Mouse (Mus musculus): ENCODE measurements around the gene Rgs6.
A peak's percentile ranks its signal among the peaks of the same experiment; 100 is the strongest.

Rgs6 gene

DNA sequence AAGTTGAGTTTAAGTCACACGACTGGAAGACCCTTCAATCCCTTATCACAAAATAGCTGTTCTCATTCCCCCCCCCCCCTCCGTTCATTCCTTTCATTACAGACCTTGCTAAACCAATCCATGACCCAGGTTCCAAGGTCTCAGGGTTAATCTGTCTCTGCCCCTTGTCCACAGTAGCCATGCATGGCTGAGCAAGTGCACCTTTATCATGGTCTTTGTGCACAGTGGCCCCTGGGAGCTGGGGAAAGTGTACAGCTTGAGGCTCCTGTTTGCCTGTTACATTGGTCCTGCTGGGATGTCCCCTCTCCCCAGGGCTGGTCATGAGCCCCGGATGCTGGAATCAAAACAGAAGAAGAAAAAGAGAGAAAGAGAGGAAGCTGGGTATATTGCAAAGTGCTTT is 522.6 kb downstream of the Rgs6 start:
- Histone ChIP-seq H3K36me3 (ENCODE audit: insufficient read depth, low read length) (no peaks in the 10 kb centered on the region), H3K27me3 (ENCODE audit: insufficient read depth, low read length) (peaks cover 12% of the 10 kb centered on the region; the same call in 1 of the 2 replicates), H3K4me3 (replicated peaks; ENCODE audit: low read length) (no peak overlapping the region), H3K9me3 (ENCODE audit: low read length) (no peaks in the 10 kb centered on the region), H3K4me1 (replicated peaks; ENCODE audit: low read depth, low read length) (peaks cover 3% of the 10 kb centered on the region; the same call in 1 of the 2 replicates)
- no peak for TF ChIP-seq POU5F1 (IDR thresholded peaks at IDR 0.05; ENCODE audit: borderline replicate concordance, low read length)
- TF ChIP-seq NANOG (IDR thresholded peaks at IDR 0.05; ENCODE audit: borderline replicate concordance, low read length): no peak
- no peak for TF ChIP-seq CTCF (conservative IDR thresholded peaks at IDR 0.05; ENCODE audit: low read length)

GRCm38 (mm10) chr12:83112283-83112682 is 524.2 kb downstream of the Rgs6 start:
- H3K4me1 ChIP-seq (replicated peaks; ENCODE audit: low read depth, low read length): no peaks in the 10 kb centered on the region
- H3K36me3 ChIP-seq (ENCODE audit: insufficient read depth, low read length): no peaks in the 10 kb centered on the region
- H3K9me3 ChIP-seq (ENCODE audit: low read length): no peaks in the 10 kb centered on the region
- H3K4me3 ChIP-seq (replicated peaks; ENCODE audit: low read length): no peak overlapping the region
- peaks cover 9% of the 10 kb centered on the region; the same call in 1 of the 2 replicates for H3K27me3 ChIP-seq (ENCODE audit: insufficient read depth, low read length)
- no peak for TF ChIP-seq POU5F1 (IDR thresholded peaks at IDR 0.05; ENCODE audit: borderline replicate concordance, low read length)
- TF ChIP-seq CTCF (conservative IDR thresholded peaks at IDR 0.05; ENCODE audit: low read length): peak; percentile 16; the same call in 1 of the 2 replicates
- no peak for TF ChIP-seq NANOG (IDR thresholded peaks at IDR 0.05; ENCODE audit: borderline replicate concordance, low read length)

GRCm38 (mm10) chr12:83112901-83113628 is 525.0 kb downstream of the Rgs6 start:
- TF ChIP-seq CTCF (conservative IDR thresholded peaks at IDR 0.05; ENCODE audit: low read length): no peak
- no peak for TF ChIP-seq NANOG (IDR thresholded peaks at IDR 0.05; ENCODE audit: borderline replicate concordance, low read length)
- no peak for TF ChIP-seq POU5F1 (IDR thresholded peaks at IDR 0.05; ENCODE audit: borderline replicate concordance, low read length)
- H3K4me3 ChIP-seq (replicated peaks; ENCODE audit: low read length): no peak overlapping the region
- H3K9me3 ChIP-seq (ENCODE audit: low read length): no peaks in the 10 kb centered on the region
- H3K27me3 ChIP-seq (ENCODE audit: insufficient read depth, low read length): peaks cover 9% of the 10 kb centered on the region; the same call in 1 of the 2 replicates
- no peaks in the 10 kb centered on the region for H3K4me1 ChIP-seq (replicated peaks; ENCODE audit: low read depth, low read length)
- no peaks in the 10 kb centered on the region for H3K36me3 ChIP-seq (ENCODE audit: insufficient read depth, low read length)

DNA sequence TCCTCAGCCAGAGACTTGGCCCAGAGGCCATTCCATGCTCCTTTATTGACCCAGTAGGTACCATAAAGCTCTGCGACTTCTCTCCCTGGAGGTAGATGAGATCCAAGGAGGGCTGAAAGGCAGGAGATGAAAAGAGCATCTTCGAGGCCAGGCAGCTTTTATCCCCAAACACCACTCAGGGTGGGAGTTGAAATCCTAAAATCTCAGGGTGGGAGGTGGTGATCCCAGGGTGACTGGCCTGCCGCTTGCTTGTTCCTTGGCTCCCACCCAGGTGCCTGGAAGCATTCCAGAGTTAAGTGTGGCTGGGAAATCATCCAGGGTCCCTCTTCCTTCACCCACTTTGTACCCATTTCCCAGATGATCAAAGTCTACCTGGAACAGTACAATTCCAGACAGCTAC is 525.9 kb downstream of the Rgs6 start:
- Histone ChIP-seq H3K36me3 (ENCODE audit: insufficient read depth, low read length) (no peaks in the 10 kb centered on the region), H3K4me3 (replicated peaks; ENCODE audit: low read length) (no peak overlapping the region), H3K9me3 (ENCODE audit: low read length) (no peaks in the 10 kb centered on the region), H3K4me1 (replicated peaks; ENCODE audit: low read depth, low read length) (no peaks in the 10 kb centered on the region), H3K27me3 (ENCODE audit: insufficient read depth, low read length) (peaks cover 9% of the 10 kb centered on the region; the same call in 1 of the 2 replicates)
- TF ChIP-seq CTCF (conservative IDR thresholded peaks at IDR 0.05; ENCODE audit: low read length) (no peak), POU5F1 (IDR thresholded peaks at IDR 0.05; ENCODE audit: borderline replicate concordance, low read length) (no peak), NANOG (IDR thresholded peaks at IDR 0.05; ENCODE audit: borderline replicate concordance, low read length) (no peak)

DNA sequence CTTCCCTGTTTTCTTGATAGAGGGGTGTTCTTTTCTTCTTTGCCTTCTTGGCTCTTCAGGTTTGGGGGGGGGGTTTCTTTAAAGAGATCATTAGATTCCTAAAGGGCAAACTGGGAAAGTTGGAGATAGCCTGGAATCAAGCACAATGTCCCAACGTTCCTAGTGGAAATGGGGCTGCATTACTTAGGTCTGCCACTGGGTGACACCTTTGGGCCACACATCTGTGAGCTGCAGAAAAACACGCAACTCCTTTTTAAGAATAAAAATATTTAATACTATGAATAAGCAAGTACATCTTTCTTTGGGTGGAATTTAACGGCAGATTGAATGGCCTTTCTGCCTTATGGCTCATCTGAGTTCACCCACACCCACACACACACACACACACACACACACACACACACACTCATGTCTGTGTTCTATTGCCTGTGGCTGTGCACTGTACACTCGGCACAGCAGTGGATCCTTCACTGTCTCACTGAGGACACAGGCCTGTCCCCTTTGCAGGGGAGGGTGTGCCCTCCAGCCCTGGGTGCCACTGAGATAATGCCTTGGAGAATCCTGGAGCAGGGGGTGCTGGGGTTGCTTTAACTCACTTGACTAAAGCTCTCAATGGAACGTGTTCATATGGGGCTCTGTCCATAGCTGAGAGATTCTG is 526.4 kb downstream of the Rgs6 start:
- TF ChIP-seq POU5F1 (IDR thresholded peaks at IDR 0.05; ENCODE audit: borderline replicate concordance, low read length): no peak
- peak; percentile 75 for TF ChIP-seq CTCF (conservative IDR thresholded peaks at IDR 0.05; ENCODE audit: low read length)
- Histone ChIP-seq H3K4me1 (replicated peaks; ENCODE audit: low read depth, low read length) (no peaks in the 10 kb centered on the region), H3K9me3 (ENCODE audit: low read length) (no peaks in the 10 kb centered on the region), H3K4me3 (replicated peaks; ENCODE audit: low read length) (no peak overlapping the region), H3K27me3 (ENCODE audit: insufficient read depth, low read length) (peaks cover 9% of the 10 kb centered on the region; the same call in 1 of the 2 replicates), H3K36me3 (ENCODE audit: insufficient read depth, low read length) (no peaks in the 10 kb centered on the region)

- H3K4me3 ChIP-seq (replicated peaks; ENCODE audit: low read length): no peak overlapping the region
- H3K27me3 ChIP-seq (ENCODE audit: insufficient read depth, low read length): no peaks in the 10 kb centered on the region
- no peaks in the 10 kb centered on the region for H3K4me1 ChIP-seq (replicated peaks; ENCODE audit: low read depth, low read length)
- no peaks in the 10 kb centered on the region; the same call in 1 of the 2 replicates for H3K9me3 ChIP-seq (ENCODE audit: low read length)
- TF ChIP-seq CTCF (conservative IDR thresholded peaks at IDR 0.05; ENCODE audit: low read length): no peak
- TF ChIP-seq NANOG (IDR thresholded peaks at IDR 0.05; ENCODE audit: borderline replicate concordance, low read length): no peak
- TF ChIP-seq POU5F1 (IDR thresholded peaks at IDR 0.05; ENCODE audit: borderline replicate concordance, low read length): no peak
- no peaks in the 10 kb centered on the region for H3K36me3 ChIP-seq (ENCODE audit: insufficient read depth, low read length)
Observed at GRCm38 (mm10) chr12:83124111-83124510, 536.0 kb downstream of the Rgs6 start.

GRCm38 (mm10) chr12:83125284-83125683 is 537.2 kb downstream of the Rgs6 start:
- H3K4me3 ChIP-seq (replicated peaks; ENCODE audit: low read length): no peak overlapping the region
- no peaks in the 10 kb centered on the region for H3K4me1 ChIP-seq (replicated peaks; ENCODE audit: low read depth, low read length)
- no peak for TF ChIP-seq POU5F1 (IDR thresholded peaks at IDR 0.05; ENCODE audit: borderline replicate concordance, low read length)
- TF ChIP-seq CTCF (conservative IDR thresholded peaks at IDR 0.05; ENCODE audit: low read length): no peak
- TF ChIP-seq NANOG (IDR thresholded peaks at IDR 0.05; ENCODE audit: borderline replicate concordance, low read length): no peak
- no peaks in the 10 kb centered on the region; the same call in 1 of the 2 replicates for H3K9me3 ChIP-seq (ENCODE audit: low read length)
- H3K27me3 ChIP-seq (ENCODE audit: insufficient read depth, low read length): no peaks in the 10 kb centered on the region
- H3K36me3 ChIP-seq (ENCODE audit: insufficient read depth, low read length): no peaks in the 10 kb centered on the region

- Histone ChIP-seq H3K36me3 (ENCODE audit: insufficient read depth, low read length) (no peaks in the 10 kb centered on the region), H3K9me3 (ENCODE audit: low read length) (no peaks in the 10 kb centered on the region; the same call in 1 of the 2 replicates), H3K4me1 (replicated peaks; ENCODE audit: low read depth, low read length) (no peaks in the 10 kb centered on the region), H3K4me3 (replicated peaks; ENCODE audit: low read length) (no peak overlapping the region), H3K27me3 (ENCODE audit: insufficient read depth, low read length) (no peaks in the 10 kb centered on the region)
- TF ChIP-seq POU5F1 (IDR thresholded peaks at IDR 0.05; ENCODE audit: borderline replicate concordance, low read length) (no peak), CTCF (conservative IDR thresholded peaks at IDR 0.05; ENCODE audit: low read length) (no peak), NANOG (IDR thresholded peaks at IDR 0.05; ENCODE audit: borderline replicate concordance, low read length) (no peak)
Observed at GRCm38 (mm10) chr12:83126923-83127322, 538.8 kb downstream of the Rgs6 start.

Data from E14TG2a.4 (cell line).